Mouse (Mus musculus) embryonic facial prominence, embryonic 13.5 days (tissue): ENCODE data around the gene Apobec2. TPM values are rescaled to one million over a fixed set of nuclear protein-coding genes. Genes with fewer than 3 reads are reported as not detected.

ENCODE experiments used
- ATAC-seq: fragments of 200-750 bp; cut with Nextera tagmentation; 2 replicates; pipeline ENCODE4 v1.8.0; 2017; ENCODE audit warnings: low read depth; ENCODE audit not compliant: insufficient number of reproducible peaks, insufficient read depth, low FRiP score, low TSS enrichment
- H3K27ac ChIP-seq: fragments of 300-500 bp; sonication (generic); 2 replicates; pipeline ENCODE4 v1.5.1; 2015; ENCODE audit warnings: moderate library complexity, mild to moderate bottlenecking, inconsistent platforms
- H3K27me3 ChIP-seq: fragments of 300-500 bp; sonication (generic); 2 replicates; pipeline ENCODE4 v1.6.1; 2015; ENCODE audit warnings: mild to moderate bottlenecking, inconsistent platforms
- H3K36me3 ChIP-seq: fragments of 300-500 bp; sonication (generic); 2 replicates; pipeline ENCODE4 v1.6.1; 2015; ENCODE audit warnings: mild to moderate bottlenecking, inconsistent platforms
- H3K4me1 ChIP-seq: fragments of 300-500 bp; sonication (generic); 2 replicates; pipeline ENCODE4 v1.6.1; 2015; ENCODE audit warnings: inconsistent platforms
- H3K4me2 ChIP-seq: fragments of 300-500 bp; sonication (generic); 2 replicates; pipeline ENCODE4 v1.6.1; 2015; ENCODE audit warnings: moderate library complexity, mild to moderate bottlenecking, inconsistent platforms
- H3K4me3 ChIP-seq: fragments of 300-500 bp; sonication (generic); 2 replicates; pipeline ENCODE4 v1.5.1; 2015; ENCODE audit warnings: mild to moderate bottlenecking, inconsistent platforms
- H3K9ac ChIP-seq: fragments of 300-500 bp; sonication (generic); 2 replicates; pipeline ENCODE4 v1.6.1; 2015; ENCODE audit warnings: mild to moderate bottlenecking, inconsistent platforms
- H3K9me3 ChIP-seq: fragments of 300-500 bp; sonication (generic); 2 replicates; pipeline ENCODE4 v1.6.1; 2016; ENCODE audit warnings: inconsistent platforms
- WGBS: fragments of 180-500 bp; shearing (Covaris S2); methylation state at CpG from one replicate; pipeline ENCODE4 v1.1.7; 2015; ENCODE audit warnings: mixed read lengths; 5-methylcytosine and 5-hydroxymethylcytosine counted together
- polyA plus RNA-seq: library from polyadenylated mRNA; unstranded; fragments of >200 nt; fragmentation: Nextera tagmentation; extraction: Ambion mirVana; gene quantifications from 2 replicates; pipeline ENCODE4 v1.2.1, GENCODE M21; 2015

The Apobec2 gene
- polyA plus RNA-seq, 1 experiment from 2014 or later, result 2.9 TPM

- H3K27me3 ChIP-seq, result no peaks in the 10 kb centered on the region
- no peak overlapping the region for H3K9ac ChIP-seq
- H3K4me2 ChIP-seq, result no peak overlapping the region
- H3K9me3 ChIP-seq, result no peaks in the 10 kb centered on the region
- H3K36me3 ChIP-seq, result peaks cover 16% of the 10 kb centered on the region
- ATAC-seq, result no peak
- H3K4me1 ChIP-seq, result peaks cover 19% of the 10 kb centered on the region
- no peak overlapping the region for H3K4me3 ChIP-seq
- 84% methylated on average over 2 of the region's 2 CpGs for WGBS
- H3K27ac ChIP-seq, result no peak overlapping the region
These were observed 28.9 kb downstream of the Apobec2 start for GRCm38 (mm10) chr17:48403848-48404247.

GRCm38 (mm10) chr17:48402751-48403150 lies 30.0 kb downstream of the Apobec2 start:
- 91% methylated on average over 3 of the region's 3 CpGs for WGBS
- Histone ChIP-seq H3K27me3 (no peaks in the 10 kb centered on the region), H3K4me2 (no peak overlapping the region), H3K9me3 (no peaks in the 10 kb centered on the region), H3K9ac (no peak overlapping the region), H3K4me3 (no peak overlapping the region), H3K27ac (no peak overlapping the region), H3K4me1 (peaks cover 13% of the 10 kb centered on the region), H3K36me3 (peaks cover 27% of the 10 kb centered on the region)
- ATAC-seq, result no peak

GRCm38 (mm10) chr17:48401710-48402109 lies 31.0 kb downstream of the Apobec2 start:
- H3K27ac ChIP-seq, result no peak overlapping the region
- peaks cover 37% of the 10 kb centered on the region for H3K36me3 ChIP-seq
- H3K9ac ChIP-seq, result no peak overlapping the region
- no peaks in the 10 kb centered on the region for H3K9me3 ChIP-seq
- WGBS, result 87% methylated on average over 4 of the region's 4 CpGs
- H3K4me1 ChIP-seq, result peaks cover 4% of the 10 kb centered on the region; the same call in 1 of the 2 replicates
- no peak overlapping the region for H3K4me3 ChIP-seq
- H3K4me2 ChIP-seq, result no peak overlapping the region
- no peaks in the 10 kb centered on the region for H3K27me3 ChIP-seq
- ATAC-seq, result no peak

GRCm38 (mm10) chr17:48392616-48393015 lies 40.1 kb downstream of the Apobec2 start:
- no peaks in the 10 kb centered on the region for H3K27me3 ChIP-seq
- no peak overlapping the region for H3K9ac ChIP-seq
- WGBS, result 95% methylated on average over 3 of the region's 3 CpGs
- H3K36me3 ChIP-seq, result peaks cover 100% of the 10 kb centered on the region
- no peaks in the 10 kb centered on the region for H3K9me3 ChIP-seq
- H3K27ac ChIP-seq, result no peak overlapping the region
- no peak for ATAC-seq
- no peak overlapping the region for H3K4me2 ChIP-seq
- no peak overlapping the region for H3K4me3 ChIP-seq
- no peaks in the 10 kb centered on the region for H3K4me1 ChIP-seq

- no peaks in the 10 kb centered on the region for H3K9me3 ChIP-seq
- H3K27me3 ChIP-seq, result no peaks in the 10 kb centered on the region
- H3K4me1 ChIP-seq, result no peaks in the 10 kb centered on the region
- no peak overlapping the region for H3K9ac ChIP-seq
- ATAC-seq, result no peak
- H3K4me2 ChIP-seq, result no peak overlapping the region
- H3K4me3 ChIP-seq, result no peak overlapping the region
- WGBS, result 94% methylated on average over 5 of the region's 5 CpGs
- peaks cover 100% of the 10 kb centered on the region for H3K36me3 ChIP-seq
- H3K27ac ChIP-seq, result no peak overlapping the region
These were observed 41.3 kb downstream of the Apobec2 start for GRCm38 (mm10) chr17:48391446-48391845.

GRCm38 (mm10) chr17:48389442-48389841 lies 43.3 kb downstream of the Apobec2 start:
- H3K27ac ChIP-seq, result no peak overlapping the region
- no peaks in the 10 kb centered on the region for H3K9me3 ChIP-seq
- WGBS, result 91% methylated on average over 5 of the region's 5 CpGs
- no peak overlapping the region for H3K4me3 ChIP-seq
- ATAC-seq, result no peak
- no peaks in the 10 kb centered on the region for H3K4me1 ChIP-seq
- H3K4me2 ChIP-seq, result no peak overlapping the region
- no peaks in the 10 kb centered on the region for H3K27me3 ChIP-seq
- peaks cover 89% of the 10 kb centered on the region for H3K36me3 ChIP-seq
- no peak overlapping the region for H3K9ac ChIP-seq

- no peak overlapping the region for H3K27ac ChIP-seq
- no peaks in the 10 kb centered on the region for H3K9me3 ChIP-seq
- H3K4me1 ChIP-seq, result no peaks in the 10 kb centered on the region
- H3K4me2 ChIP-seq, result no peak overlapping the region
- no peaks in the 10 kb centered on the region for H3K27me3 ChIP-seq
- H3K4me3 ChIP-seq, result no peak overlapping the region
- WGBS, result 87% methylated on average over 2 of the region's 2 CpGs
- no peak overlapping the region for H3K9ac ChIP-seq
- no peak for ATAC-seq
- H3K36me3 ChIP-seq, result peaks cover 81% of the 10 kb centered on the region
These were observed 44.1 kb downstream of the Apobec2 start for GRCm38 (mm10) chr17:48388666-48389065.

GRCm38 (mm10) chr17:48385786-48386461 lies 46.8 kb downstream of the Apobec2 start:
- no peak for ATAC-seq
- H3K4me3 ChIP-seq, result no peak overlapping the region
- H3K4me1 ChIP-seq, result no peaks in the 10 kb centered on the region
- 76% methylated on average over 2 of the region's 2 CpGs for WGBS
- H3K36me3 ChIP-seq, result peaks cover 54% of the 10 kb centered on the region
- no peaks in the 10 kb centered on the region for H3K27me3 ChIP-seq
- no peak overlapping the region for H3K27ac ChIP-seq
- no peak overlapping the region for H3K4me2 ChIP-seq
- no peak overlapping the region for H3K9ac ChIP-seq
- H3K9me3 ChIP-seq, result no peaks in the 10 kb centered on the region

GRCm38 (mm10) chr17:48379050-48379449 lies 53.7 kb downstream of the Apobec2 start:
- no peak overlapping the region for H3K9ac ChIP-seq
- H3K27ac ChIP-seq, result no peak overlapping the region
- H3K36me3 ChIP-seq, result no peaks in the 10 kb centered on the region
- ATAC-seq, result no peak
- H3K4me3 ChIP-seq, result no peak overlapping the region
- H3K27me3 ChIP-seq, result no peaks in the 10 kb centered on the region
- H3K4me1 ChIP-seq, result no peaks in the 10 kb centered on the region
- H3K9me3 ChIP-seq, result no peaks in the 10 kb centered on the region
- no peak overlapping the region for H3K4me2 ChIP-seq

- Histone ChIP-seq H3K4me3 (no peak overlapping the region), H3K9ac (no peak overlapping the region), H3K9me3 (no peaks in the 10 kb centered on the region), H3K4me1 (no peaks in the 10 kb centered on the region), H3K36me3 (no peaks in the 10 kb centered on the region), H3K27ac (no peak overlapping the region), H3K27me3 (no peaks in the 10 kb centered on the region), H3K4me2 (no peak overlapping the region)
- 85% methylated on average over 1 of the region's 1 CpGs for WGBS
- ATAC-seq, result no peak
These were observed 56.6 kb downstream of the Apobec2 start for GRCm38 (mm10) chr17:48376102-48376501.

- Histone ChIP-seq H3K4me2 (no peak overlapping the region), H3K27me3 (no peaks in the 10 kb centered on the region), H3K9me3 (no peaks in the 10 kb centered on the region), H3K9ac (no peak overlapping the region), H3K4me3 (no peak overlapping the region), H3K36me3 (no peaks in the 10 kb centered on the region), H3K27ac (no peak overlapping the region), H3K4me1 (no peaks in the 10 kb centered on the region)
- no peak for ATAC-seq
- 47% methylated on average over 8 of the region's 8 CpGs for WGBS
These were observed 59.7 kb downstream of the Apobec2 start for GRCm38 (mm10) chr17:48372987-48373386.

GRCm38 (mm10) chr17:48371621-48372020 lies 61.1 kb downstream of the Apobec2 start:
- Histone ChIP-seq H3K27me3 (no peaks in the 10 kb centered on the region), H3K4me2 (no peak overlapping the region), H3K9ac (no peak overlapping the region), H3K4me3 (no peak overlapping the region), H3K9me3 (no peaks in the 10 kb centered on the region), H3K4me1 (no peaks in the 10 kb centered on the region), H3K36me3 (no peaks in the 10 kb centered on the region), H3K27ac (no peak overlapping the region)
- ATAC-seq, result no peak
